Mouse (Mus musculus) lung, postnatal 0 days (tissue): ENCODE results near the gene Eml6.

Experiments used
- CTCF ChIP-seq: IDR thresholded peaks from 2 replicates; pipeline ENCODE4 v1.5.1; 2016; ENCODE audit warnings: antibody characterized with exemption, mild to moderate bottlenecking
- EP300 ChIP-seq: IDR thresholded peaks from 2 replicates; pipeline ENCODE4 v1.6.1; 2016; ENCODE audit warnings: antibody characterized with exemption, mild to moderate bottlenecking, control low read depth

DNA sequence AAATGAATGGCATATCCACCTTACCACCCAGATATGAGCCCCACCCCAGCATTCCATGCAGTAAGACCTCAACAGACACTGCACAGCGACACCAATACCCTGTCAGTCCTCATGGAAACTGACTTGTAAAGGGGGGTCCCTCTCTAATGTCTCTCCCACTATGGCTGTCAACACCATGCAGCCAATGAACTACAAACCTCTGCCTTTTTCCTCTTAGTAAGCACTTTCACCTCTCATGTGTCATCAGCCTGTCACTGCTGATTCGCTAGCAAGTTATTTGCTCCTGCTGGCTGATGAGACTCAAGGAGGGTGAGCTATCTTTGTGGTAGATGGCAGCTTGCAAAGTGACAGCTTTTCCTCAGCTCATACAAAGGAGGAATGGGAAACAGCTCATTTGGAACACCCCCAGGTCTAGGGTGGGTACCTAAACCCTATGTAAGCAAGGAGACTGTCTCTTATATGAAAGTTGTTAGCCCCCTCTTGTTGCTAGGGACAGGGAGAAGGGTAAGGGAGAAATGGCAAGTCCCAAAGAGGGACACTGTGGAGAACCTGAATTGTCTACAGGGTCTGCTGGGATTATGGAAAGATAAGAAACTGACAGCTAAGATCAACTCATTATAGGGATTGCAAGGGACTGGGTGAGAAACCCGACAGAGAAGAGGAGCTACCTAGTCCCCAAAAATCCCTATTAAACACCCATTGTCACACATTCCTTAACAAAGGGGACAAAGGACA lies 255.0 kb downstream of the Eml6 start:
- TF ChIP-seq CTCF (no peak), EP300 (no peak)
